Mouse (Mus musculus) testis, adult 2 months (tissue): Measurements from ENCODE around the gene Olfr536. TPM values are rescaled to one million over a fixed set of nuclear protein-coding genes. Genes with fewer than 3 reads are reported as not detected.

Experiments
- polyA plus RNA-seq: library from polyadenylated mRNA; depleted of rRNA; stranded (reverse); fragments of >200 nt; gene quantifications from 2 replicates; pipeline ENCODE4 v1.2.3, GENCODE M21; 2012; rRNA removed

Olfr536 gene
- polyA plus RNA-seq, 1 experiment = not detected

Other genes with a start within 250 kb of the Olfr536 start
- not detected in 2 replicates for gene Olfr525, start 186.5 kb downstream of the Olfr536 start, polyA plus RNA-seq
- not detected in 2 replicates for gene Olfr527, start 173.4 kb downstream of the Olfr536 start, polyA plus RNA-seq
- gene Olfr60, start 145.7 kb downstream of the Olfr536 start, polyA plus RNA-seq = not detected in 2 replicates
- not detected in 2 replicates for gene Olfr530, start 131.1 kb downstream of the Olfr536 start, polyA plus RNA-seq
- not detected in 2 replicates for gene Olfr531, start 104.5 kb downstream of the Olfr536 start, polyA plus RNA-seq
- gene Olfr532, start 85.8 kb downstream of the Olfr536 start, polyA plus RNA-seq = not detected in 2 replicates
- gene Olfr533, start 44.0 kb downstream of the Olfr536 start, polyA plus RNA-seq = not detected in 2 replicates
- gene Olfr535, start 23.2 kb downstream of the Olfr536 start, polyA plus RNA-seq = not detected in 2 replicates
- gene Olfr538, start 60.5 kb upstream of the Olfr536 start, polyA plus RNA-seq = 0.11 and 0.13 TPM in 2 replicates
- gene Olfr46, start 93.9 kb upstream of the Olfr536 start, polyA plus RNA-seq = 0.17 and 0.32 TPM in 2 replicates
- 0.08 and 0.26 TPM in 2 replicates for gene Olfr61, start 121.6 kb upstream of the Olfr536 start, polyA plus RNA-seq
- gene Olfr53, start 139.1 kb upstream of the Olfr536 start, polyA plus RNA-seq = 0.28 TPM in 1 of 2 replicates, not detected in the other
- 0.65 and 0.82 TPM in 2 replicates for gene Olfr539, start 152.5 kb upstream of the Olfr536 start, polyA plus RNA-seq
- gene Olfr45, start 174.6 kb upstream of the Olfr536 start, polyA plus RNA-seq = not detected in 2 replicates
- not detected in 2 replicates for gene Olfr541, start 189.9 kb upstream of the Olfr536 start, polyA plus RNA-seq